Mouse (Mus musculus): ENCODE results near the gene 1810009A15Rik. TPM values are rescaled to one million over a fixed set of nuclear protein-coding genes. Genes with fewer than 3 reads are reported as not detected.
A peak's percentile ranks its signal among the peaks of the same experiment; 100 is the strongest.
"Not testable (repeated sequence)": the region's sequence is repeated elsewhere in the genome, so short reads cannot be mapped to it uniquely, and the experiment has no call there.

Gene 1810009A15Rik
- polyA plus RNA-seq, 1 experiment, result 175 TPM

DNA sequence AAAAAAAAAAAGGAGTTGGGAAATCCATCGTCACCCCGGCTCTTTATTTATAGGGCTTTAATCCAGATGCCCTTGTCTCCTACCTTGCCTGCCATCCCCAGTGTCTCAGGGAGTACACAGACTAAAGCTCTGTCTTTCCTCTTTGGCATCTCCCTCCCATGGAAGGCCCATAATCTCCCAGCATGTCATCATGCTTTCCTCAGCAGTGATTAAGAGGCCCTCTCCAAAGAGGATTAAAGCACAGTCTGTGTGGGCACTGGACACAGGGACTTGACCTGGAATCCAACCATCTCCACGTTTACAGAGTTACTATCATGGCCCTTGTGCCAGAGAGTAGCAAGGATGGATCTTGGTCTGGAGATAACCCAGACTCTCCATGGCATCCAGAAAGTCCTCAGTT lies 5.0 kb upstream of the 1810009A15Rik start, which contains the start of the genes Lbhd1 and Gm49403:
Gene Lbhd1, plus strand, starts transcription at position 117 of the 400 bp plus-strand sequence.
Gene Gm49403, plus strand, starts transcription at position 315 of the 400 bp plus-strand sequence.
- no peak within 1 kb of the TSS for H3K4me3 ChIP-seq (ENCODE audit: insufficient read depth, poor library complexity, severe bottlenecking)
- peaks cover 15% of the 10 kb centered on the region for H3K79me2 ChIP-seq (ENCODE audit: control insufficient read depth, insufficient read depth)
- H3K27me3 ChIP-seq (ENCODE audit: control insufficient read depth, insufficient read depth, insufficient read length), result no peaks in the 10 kb centered on the region
- H3K36me3 ChIP-seq (ENCODE audit: control insufficient read depth, insufficient read depth), result peaks cover 7% of the 10 kb centered on the region
- TF ChIP-seq USF1 (IDR thresholded peaks at IDR 0.05; ENCODE audit: low read depth) (no peak), CTCF (IDR thresholded peaks at IDR 0.05; ENCODE audit: control insufficient read depth, insufficient read depth, insufficient read length) (no peak), MAX (IDR thresholded peaks at IDR 0.05) (no peak), CEBPB (IDR thresholded peaks at IDR 0.05; ENCODE audit: low read depth) (no peak), MYOG (IDR thresholded peaks at IDR 0.05; ENCODE audit: control insufficient read depth, extremely low read depth, insufficient read length) (no peak), MYOD1 (IDR thresholded peaks at IDR 0.05; ENCODE audit: control insufficient read depth, insufficient read length, low read depth) (no peak), FOSL1 (IDR thresholded peaks at IDR 0.05; ENCODE audit: insufficient read depth, low read length, poor library complexity, severe bottlenecking) (no peak)
- no peaks in the 10 kb centered on the region for H3K79me3 ChIP-seq (ENCODE audit: low read depth)
- no peak within 1 kb of the TSS for H3ac ChIP-seq (ENCODE audit: control insufficient read depth, insufficient read length, low read depth)

- Histone ChIP-seq H3K79me3 (ENCODE audit: low read depth) (peaks cover 16% of the 10 kb centered on the region), H3K4me3 (ENCODE audit: insufficient read depth, poor library complexity, severe bottlenecking) (peak overlapping the region; percentile 76)
Measured at GRCm38 (mm10) chr19:8886916-8887584, 1.6 kb upstream of the 1810009A15Rik start.

DNA sequence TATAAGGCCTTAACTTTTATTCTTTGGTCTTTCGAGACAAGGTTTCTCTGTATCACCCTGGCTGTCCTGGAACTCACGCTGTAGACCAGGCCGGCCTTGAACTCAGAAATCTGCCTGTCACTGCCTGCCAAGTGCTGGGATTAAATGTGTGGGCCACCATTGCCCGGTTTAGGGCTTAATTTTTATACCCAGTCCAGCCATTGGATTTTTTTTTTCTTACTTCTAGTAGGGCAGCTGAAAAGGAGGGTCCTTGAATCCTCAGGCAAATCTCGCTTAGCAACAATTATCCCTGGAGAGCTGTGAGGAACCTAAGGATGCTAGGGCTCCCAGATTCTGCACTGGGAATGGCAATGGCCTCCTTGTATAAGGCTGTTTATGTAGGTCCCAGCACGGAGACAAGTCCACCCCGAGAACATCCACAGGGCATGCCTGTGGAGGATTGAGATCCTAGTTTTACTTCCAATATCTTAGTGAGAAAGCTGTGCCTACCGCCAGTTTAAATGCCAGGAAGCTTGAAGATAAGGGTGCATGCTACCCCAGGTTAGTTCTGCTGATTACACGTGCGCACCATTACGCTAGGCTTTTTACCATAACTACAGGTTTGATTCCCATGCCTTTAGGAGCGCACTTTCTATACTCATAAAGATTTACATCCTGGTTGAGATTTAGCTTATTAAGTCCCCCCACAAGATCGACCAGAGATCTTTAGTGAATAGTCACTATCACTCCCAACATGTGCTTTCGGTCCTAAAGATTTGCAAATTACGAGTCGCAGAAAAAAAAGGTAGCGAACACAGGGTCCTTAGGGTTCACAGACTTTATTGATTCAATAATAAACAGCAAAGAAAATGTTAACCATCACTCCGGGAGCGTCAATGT lies 829 bp upstream of the 1810009A15Rik start:
- peaks cover 28% of the 10 kb centered on the region for H3K36me3 ChIP-seq (ENCODE audit: control insufficient read depth, insufficient read depth)

More at GRCm38 (mm10) chr19:8886916-8887584, 1.6 kb upstream of the 1810009A15Rik start:
- Histone ChIP-seq H3K27me3 (ENCODE audit: control insufficient read depth, insufficient read depth, insufficient read length) (no peaks in the 10 kb centered on the region), H3ac (ENCODE audit: control insufficient read depth, insufficient read length, low read depth) (peak overlapping the region; percentile 18), H3K79me2 (ENCODE audit: control insufficient read depth, insufficient read depth) (peaks cover 43% of the 10 kb centered on the region), H3K36me3 (ENCODE audit: control insufficient read depth, insufficient read depth) (peaks cover 28% of the 10 kb centered on the region)
- TF ChIP-seq USF1 (IDR thresholded peaks at IDR 0.05; ENCODE audit: low read depth) (no peak), CEBPB (IDR thresholded peaks at IDR 0.05; ENCODE audit: low read depth) (no peak), FOSL1 (IDR thresholded peaks at IDR 0.05; ENCODE audit: insufficient read depth, low read length, poor library complexity, severe bottlenecking) (no peak), CTCF (IDR thresholded peaks at IDR 0.05; ENCODE audit: control insufficient read depth, insufficient read depth, insufficient read length) (no peak), MYOD1 (IDR thresholded peaks at IDR 0.05; ENCODE audit: control insufficient read depth, insufficient read length, low read depth) (no peak), MYOG (IDR thresholded peaks at IDR 0.05; ENCODE audit: control insufficient read depth, extremely low read depth, insufficient read length) (no peak), MAX (IDR thresholded peaks at IDR 0.05) (no peak)

GRCm38 (mm10) chr19:8892829-8893766 lies 4.4 kb downstream of the 1810009A15Rik start, which contains the start of gene Ints5:
TSS of gene Ints5 (plus strand) at chr19:8893005.
- TF ChIP-seq MAX (IDR thresholded peaks at IDR 0.05) (peak; percentile 82), CTCF (IDR thresholded peaks at IDR 0.05; ENCODE audit: control insufficient read depth, insufficient read depth, insufficient read length) (no peak)
- Histone ChIP-seq H3K4me3 (ENCODE audit: insufficient read depth, poor library complexity, severe bottlenecking) (peak within 1 kb of the TSS; percentile 94), H3K79me2 (ENCODE audit: control insufficient read depth, insufficient read depth) (peaks cover 84% of the 10 kb centered on the region), H3K36me3 (ENCODE audit: control insufficient read depth, insufficient read depth) (peaks cover 55% of the 10 kb centered on the region), H3ac (ENCODE audit: control insufficient read depth, insufficient read length, low read depth) (peak within 1 kb of the TSS; percentile 99), H3K79me3 (ENCODE audit: low read depth) (peaks cover 51% of the 10 kb centered on the region), H3K27me3 (ENCODE audit: control insufficient read depth, insufficient read depth, insufficient read length) (no peaks in the 10 kb centered on the region)

More for the DNA sequence above, 829 bp upstream of the 1810009A15Rik start:
- no peak for TF ChIP-seq MYOD1 (IDR thresholded peaks at IDR 0.05; ENCODE audit: control insufficient read depth, insufficient read length, low read depth)
- no peak for TF ChIP-seq FOSL1 (IDR thresholded peaks at IDR 0.05; ENCODE audit: insufficient read depth, low read length, poor library complexity, severe bottlenecking)
- peak; percentile 40 for TF ChIP-seq MAX (IDR thresholded peaks at IDR 0.05)
- H3K79me2 ChIP-seq (ENCODE audit: control insufficient read depth, insufficient read depth), result peaks cover 45% of the 10 kb centered on the region
- H3K4me3 ChIP-seq (ENCODE audit: insufficient read depth, poor library complexity, severe bottlenecking), result peak overlapping the region; percentile 76
- H3K27me3 ChIP-seq (ENCODE audit: control insufficient read depth, insufficient read depth, insufficient read length), result no peaks in the 10 kb centered on the region
- H3K79me3 ChIP-seq (ENCODE audit: low read depth), result peaks cover 16% of the 10 kb centered on the region
- peak overlapping the region; percentile 80 for H3ac ChIP-seq (ENCODE audit: control insufficient read depth, insufficient read length, low read depth)

DNA sequence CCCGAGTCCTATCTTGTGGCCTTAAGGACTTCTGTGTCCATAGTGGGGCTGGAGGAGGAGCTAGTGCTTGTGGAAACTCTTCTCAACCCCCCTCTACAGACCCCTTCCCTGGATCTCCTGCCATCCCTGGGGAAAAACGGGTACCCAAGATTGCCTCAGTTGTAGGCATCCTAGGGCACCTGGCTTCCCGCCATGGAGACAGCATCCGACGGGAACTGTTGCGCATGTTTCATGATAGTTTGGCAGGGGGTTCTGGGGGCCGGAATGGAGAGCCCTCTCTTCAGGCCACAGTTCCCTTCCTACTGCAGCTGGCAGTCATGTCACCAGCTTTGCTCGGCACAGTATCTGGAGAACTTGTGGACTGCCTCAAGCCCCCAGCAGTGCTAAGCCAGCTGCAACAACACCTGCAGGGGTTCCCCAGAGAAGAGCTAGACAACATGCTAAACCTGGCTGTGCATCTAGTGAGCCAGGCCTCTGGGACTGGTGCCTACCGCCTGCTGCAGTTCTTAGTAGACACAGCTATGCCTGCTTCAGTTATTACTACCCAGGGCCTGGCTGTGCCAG lies 6.8 kb downstream of the 1810009A15Rik start:
- no peak for TF ChIP-seq CTCF (IDR thresholded peaks at IDR 0.05; ENCODE audit: control insufficient read depth, insufficient read depth, insufficient read length)
- TF ChIP-seq MYOD1 (IDR thresholded peaks at IDR 0.05; ENCODE audit: control insufficient read depth, insufficient read length, low read depth), result no peak
- TF ChIP-seq MYOG (IDR thresholded peaks at IDR 0.05; ENCODE audit: control insufficient read depth, extremely low read depth, insufficient read length), result no peak
- TF ChIP-seq FOSL1 (IDR thresholded peaks at IDR 0.05; ENCODE audit: insufficient read depth, low read length, poor library complexity, severe bottlenecking), result no peak
- TF ChIP-seq MAX (IDR thresholded peaks at IDR 0.05), result no peak
- no peak for TF ChIP-seq USF1 (IDR thresholded peaks at IDR 0.05; ENCODE audit: low read depth)
- TF ChIP-seq CEBPB (IDR thresholded peaks at IDR 0.05; ENCODE audit: low read depth), result no peak
- Histone ChIP-seq H3K27me3 (ENCODE audit: control insufficient read depth, insufficient read depth, insufficient read length) (no peaks in the 10 kb centered on the region), H3K79me3 (ENCODE audit: low read depth) (peaks cover 58% of the 10 kb centered on the region), H3K79me2 (ENCODE audit: control insufficient read depth, insufficient read depth) (peaks cover 85% of the 10 kb centered on the region), H3K36me3 (ENCODE audit: control insufficient read depth, insufficient read depth) (peaks cover 52% of the 10 kb centered on the region), H3K4me3 (ENCODE audit: insufficient read depth, poor library complexity, severe bottlenecking) (no peak overlapping the region), H3ac (ENCODE audit: control insufficient read depth, insufficient read length, low read depth) (no peak overlapping the region)

GRCm38 (mm10) chr19:8896231-8896630 lies 7.6 kb downstream of the 1810009A15Rik start:
- H3K4me3 ChIP-seq (ENCODE audit: insufficient read depth, poor library complexity, severe bottlenecking); H3K27me3 ChIP-seq (ENCODE audit: control insufficient read depth, insufficient read depth, insufficient read length): not testable (repeated sequence)
- peaks cover 85% of the 10 kb centered on the region for H3K79me2 ChIP-seq (ENCODE audit: control insufficient read depth, insufficient read depth)
- H3K79me3 ChIP-seq (ENCODE audit: low read depth), result peaks cover 64% of the 10 kb centered on the region
- H3ac ChIP-seq (ENCODE audit: control insufficient read depth, insufficient read length, low read depth), result peak overlapping the region; percentile 1
- peaks cover 51% of the 10 kb centered on the region for H3K36me3 ChIP-seq (ENCODE audit: control insufficient read depth, insufficient read depth)

GRCm38 (mm10) chr19:8897211-8897864 lies 8.7 kb downstream of the 1810009A15Rik start:
- H3K27me3 ChIP-seq (ENCODE audit: control insufficient read depth, insufficient read depth, insufficient read length), result not testable (repeated sequence)
- H3K79me3 ChIP-seq (ENCODE audit: low read depth), result peaks cover 73% of the 10 kb centered on the region
- peak overlapping the region; percentile 44 for H3ac ChIP-seq (ENCODE audit: control insufficient read depth, insufficient read length, low read depth)
- H3K4me3 ChIP-seq (ENCODE audit: insufficient read depth, poor library complexity, severe bottlenecking), result peak overlapping the region; percentile 100
- peaks cover 49% of the 10 kb centered on the region for H3K36me3 ChIP-seq (ENCODE audit: control insufficient read depth, insufficient read depth)
- peaks cover 93% of the 10 kb centered on the region for H3K79me2 ChIP-seq (ENCODE audit: control insufficient read depth, insufficient read depth)

Data from C2C12 (cell line).